11 mouse cellular contexts compared by ENCODE assay signal in the genomic region with DNA sequence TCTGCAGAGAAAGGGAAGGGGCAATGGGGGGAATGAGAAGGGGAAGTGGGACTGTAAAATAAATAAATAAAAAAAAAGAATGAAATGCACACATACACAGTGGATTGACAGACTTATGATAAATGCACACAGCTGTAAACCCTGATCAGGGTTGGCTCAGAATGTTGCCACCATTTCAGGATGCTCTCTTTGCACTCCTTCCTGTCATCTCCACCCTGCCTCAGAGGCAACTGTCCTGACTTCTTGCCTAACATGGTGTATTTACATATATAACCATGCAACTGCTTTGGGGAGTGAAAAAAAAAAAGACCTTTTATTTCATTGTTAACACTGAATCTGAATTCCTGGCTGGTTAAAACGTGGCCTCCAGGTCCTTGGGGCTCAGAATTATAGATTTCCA.
DNase-seq lines count a peak whose midpoint lies in the region; ATAC-seq lines count a peak whose summit lies in the region.
"Had no signal": no experiment of that assay in that cellular context is flagged by ENCODE, and none has a peak within 500 bp of the region (broad histone marks: within the 10 kb centered on the region; RNA-seq: fewer than 3 reads in every experiment).

No protein-coding gene starts in this region.

- no peak for ATAC-seq in hindbrain, embryonic 14.5 days (ENCODE audit: low FRiP score)
- ATAC-seq in embryonic facial prominence, embryonic 13.5 days (ENCODE audit: insufficient number of reproducible peaks, insufficient read depth, low FRiP score, low TSS enrichment, low read depth) = no peak
- no peak for ATAC-seq in hindbrain, embryonic 16.5 days
- no peak for ATAC-seq in midbrain, embryonic 13.5 days

- H3K4me2 ChIP-seq in hindbrain, embryonic 14.5 days (replicated peaks) = peak overlapping the region; percentile 41; the same call in 1 of the 2 replicates
- H3K4me2 ChIP-seq in embryonic facial prominence, embryonic 13.5 days = peak overlapping the region; percentile 58
- peak overlapping the region; percentile 53 for H3K4me2 ChIP-seq in hindbrain, embryonic 16.5 days (ENCODE audit: low read length)
- H3K4me2 ChIP-seq in midbrain, embryonic 13.5 days (replicated peaks) = no peak overlapping the region

- no peaks in the 10 kb centered on the region for H3K9me3 ChIP-seq in hindbrain, embryonic 14.5 days (ENCODE audit: control insufficient read depth, low read length)
- no peaks in the 10 kb centered on the region for H3K9me3 ChIP-seq in hindbrain, embryonic 10.5 days
- no peaks in the 10 kb centered on the region for H3K9me3 ChIP-seq in embryonic facial prominence, embryonic 13.5 days
- H3K9me3 ChIP-seq in hindbrain, embryonic 16.5 days (ENCODE audit: control insufficient read depth, low read length) = no peaks in the 10 kb centered on the region
- H3K9me3 ChIP-seq in midbrain, embryonic 13.5 days = no peaks in the 10 kb centered on the region
- H3K9me3 ChIP-seq: embryonic facial prominence, embryonic 12.5 days had no signal

- H3K27me3 ChIP-seq in hindbrain, embryonic 14.5 days (ENCODE audit: control insufficient read depth, insufficient read depth, low read length) = no peaks in the 10 kb centered on the region
- no peaks in the 10 kb centered on the region; the same call in 1 of the 2 replicates for H3K27me3 ChIP-seq in hindbrain, embryonic 10.5 days (ENCODE audit: insufficient read depth, poor library complexity, severe bottlenecking)
- H3K27me3 ChIP-seq in embryonic facial prominence, embryonic 13.5 days = no peaks in the 10 kb centered on the region
- no peaks in the 10 kb centered on the region for H3K27me3 ChIP-seq in hindbrain, embryonic 16.5 days (replicated peaks; ENCODE audit: control insufficient read depth, insufficient read depth, low read length)
- H3K27me3 ChIP-seq in midbrain, embryonic 13.5 days = no peaks in the 10 kb centered on the region
- H3K27me3 ChIP-seq: embryonic facial prominence, embryonic 12.5 days had no signal

- no peak overlapping the region for H3K27ac ChIP-seq in hindbrain, embryonic 14.5 days
- no peak overlapping the region for H3K27ac ChIP-seq in hindbrain, embryonic 10.5 days
- H3K27ac ChIP-seq in embryonic facial prominence, embryonic 13.5 days = peak overlapping the region; percentile 84; the same call in 1 of the 2 replicates
- H3K27ac ChIP-seq in hindbrain, embryonic 16.5 days (ENCODE audit: low read depth, low read length) = no peak overlapping the region
- H3K27ac ChIP-seq in midbrain, embryonic 13.5 days = no peak overlapping the region

- H3K4me1 ChIP-seq in hindbrain, embryonic 14.5 days (replicated peaks; ENCODE audit: control insufficient read depth, insufficient read depth, low read length) = peaks cover 11% of the 10 kb centered on the region; the same call in 1 of the 2 replicates
- H3K4me1 ChIP-seq in hindbrain, embryonic 10.5 days (replicated peaks) = peaks cover 13% of the 10 kb centered on the region
- H3K4me1 ChIP-seq in embryonic facial prominence, embryonic 13.5 days = peaks cover 16% of the 10 kb centered on the region
- peaks cover 11% of the 10 kb centered on the region; the same call in 1 of the 2 replicates for H3K4me1 ChIP-seq in hindbrain, embryonic 16.5 days (ENCODE audit: control insufficient read depth, insufficient read depth, low read depth, low read length)
- peaks cover 12% of the 10 kb centered on the region for H3K4me1 ChIP-seq in midbrain, embryonic 13.5 days (replicated peaks)

- no peak overlapping the region for H3K4me3 ChIP-seq in hindbrain, embryonic 14.5 days (replicated peaks; ENCODE audit: low read length)
- H3K4me3 ChIP-seq in hindbrain, embryonic 10.5 days = no peak overlapping the region
- 0 out of 2 replicates have a peak overlapping the region, but pooled peaks have one; percentile 31 for H3K4me3 ChIP-seq in embryonic facial prominence, embryonic 13.5 days
- H3K4me3 ChIP-seq in hindbrain, embryonic 16.5 days (ENCODE audit: low read length) = no peak overlapping the region
- 0 out of 2 replicates have a peak overlapping the region, but pooled peaks have one; percentile 7 for H3K4me3 ChIP-seq in midbrain, embryonic 13.5 days (replicated peaks)

- no peak overlapping the region for H3K9ac ChIP-seq in hindbrain, embryonic 14.5 days
- H3K9ac ChIP-seq in embryonic facial prominence, embryonic 13.5 days = 0 out of 2 replicates have a peak overlapping the region, but pooled peaks have one; percentile 40
- peak overlapping the region; percentile 38; the same call in 1 of the 2 replicates for H3K9ac ChIP-seq in hindbrain, embryonic 16.5 days (ENCODE audit: low read depth, low read length)
- no peak overlapping the region for H3K9ac ChIP-seq in midbrain, embryonic 13.5 days (replicated peaks)
- H3K9ac ChIP-seq: embryonic facial prominence, embryonic 12.5 days had no signal

- WGBS in hindbrain, embryonic 14.5 days = 18% methylated on average over 1 of the region's 1 CpGs
- WGBS in hindbrain, embryonic 10.5 days = 18% methylated on average over 1 of the region's 1 CpGs
- WGBS in embryonic facial prominence, embryonic 13.5 days = 12% methylated on average over 1 of the region's 1 CpGs
- WGBS in hindbrain, embryonic 16.5 days = 10% methylated on average over 1 of the region's 1 CpGs
- 9% methylated on average over 1 of the region's 1 CpGs for WGBS in midbrain, embryonic 13.5 days

- H3K36me3 ChIP-seq in hindbrain, embryonic 14.5 days (replicated peaks; ENCODE audit: control insufficient read depth, insufficient read depth) = no peaks in the 10 kb centered on the region
- H3K36me3 ChIP-seq in hindbrain, embryonic 10.5 days = no peaks in the 10 kb centered on the region
- no peaks in the 10 kb centered on the region for H3K36me3 ChIP-seq in embryonic facial prominence, embryonic 13.5 days
- no peaks in the 10 kb centered on the region for H3K36me3 ChIP-seq in hindbrain, embryonic 16.5 days (ENCODE audit: control insufficient read depth, insufficient read depth, low read length)
- no peaks in the 10 kb centered on the region for H3K36me3 ChIP-seq in midbrain, embryonic 13.5 days
- H3K36me3 ChIP-seq: embryonic facial prominence, embryonic 12.5 days had no signal

- DNase-seq in hindbrain, embryonic 14.5 days (ENCODE audit: low spot score) = no peak
- no peak for DNase-seq in hindbrain, embryonic 10.5 days (ENCODE audit: low spot score)
- no peak for DNase-seq in retina, postnatal 1 day
- DNase-seq in retina, embryonic 14.5 days (ENCODE audit: low spot score) = no peak
- no peak for DNase-seq in cerebellum, postnatal 10 days
- DNase-seq: spleen, adult 18-20 months; thymus, postnatal 36 days had no signal

Comparison
In these comparisons a context has a peak if more than half of its experiments do, and no peak if none do; other contexts are left out.
1. H3K9ac ChIP-seq: peak in embryonic facial prominence, embryonic 13.5 days (single experiment) and hindbrain, embryonic 16.5 days (single experiment); none in hindbrain, embryonic 14.5 days (single experiment) and midbrain, embryonic 13.5 days (single experiment).
2. H3K4me3 ChIP-seq: peak in embryonic facial prominence, embryonic 13.5 days (single experiment) and midbrain, embryonic 13.5 days (single experiment); none in hindbrain, embryonic 14.5 days (single experiment), hindbrain, embryonic 10.5 days (single experiment) and hindbrain, embryonic 16.5 days (single experiment).